Mouse (Mus musculus): ENCODE measurements at regions not wholly inside any gene's neighbourhood (a gene's known extent, or its start where the extent isn't known, plus 50 kb on each side); places are given as distances from the start of the nearest gene placed in this dataset.
A peak's percentile ranks its signal among the peaks of the same experiment; 100 is the strongest.
"Not testable (repeated sequence)": the region's sequence is repeated elsewhere in the genome, so short reads cannot be mapped to it uniquely, and the experiment has no call there.

- peak; percentile 71 for DNase-seq (ENCODE audit: inconsistent ontology term)
Measured at GRCm38 (mm10) chr13:82058131-82058731, 275.4 kb downstream of the Cetn3 start.

GRCm38 (mm10) chr13:82058872-82059271 lies 276.0 kb downstream of the Cetn3 start:
- peak; percentile 73 for DNase-seq (ENCODE audit: inconsistent ontology term)

GRCm38 (mm10) chr13:82059498-82059897 lies 276.6 kb downstream of the Cetn3 start:
- DNase-seq (ENCODE audit: inconsistent ontology term), result peak; percentile 73

GRCm38 (mm10) chr13:82063880-82064279 lies 281.0 kb downstream of the Cetn3 start:
- DNase-seq (ENCODE audit: inconsistent ontology term), result not testable (repeated sequence)

- no peak for DNase-seq (ENCODE audit: inconsistent ontology term)
Measured at GRCm38 (mm10) chr13:82066174-82066573, 283.3 kb downstream of the Cetn3 start.

- no peak for DNase-seq (ENCODE audit: inconsistent ontology term)
Measured at GRCm38 (mm10) chr13:82066674-82067270, 283.9 kb downstream of the Cetn3 start.

- DNase-seq (ENCODE audit: inconsistent ontology term), result no peak
Measured at GRCm38 (mm10) chr13:82072449-82072848, 289.6 kb downstream of the Cetn3 start.

GRCm38 (mm10) chr13:82073343-82073742 lies 290.5 kb downstream of the Cetn3 start:
- DNase-seq (ENCODE audit: inconsistent ontology term), result peak; percentile 9

- no peak for DNase-seq (ENCODE audit: inconsistent ontology term)
Measured at GRCm38 (mm10) chr13:82081375-82081774, 298.5 kb downstream of the Cetn3 start.

GRCm38 (mm10) chr13:82087635-82088034 lies 304.8 kb downstream of the Cetn3 start:
- no peak for DNase-seq (ENCODE audit: inconsistent ontology term)

GRCm38 (mm10) chr13:82092186-82092585 lies 309.3 kb downstream of the Cetn3 start:
- DNase-seq (ENCODE audit: inconsistent ontology term), result no peak

- DNase-seq (ENCODE audit: inconsistent ontology term), result no peak
Measured at GRCm38 (mm10) chr13:82106032-82106431, 323.2 kb downstream of the Cetn3 start.

- DNase-seq (ENCODE audit: inconsistent ontology term), result no peak
Measured at GRCm38 (mm10) chr13:82129777-82130735, 347.2 kb downstream of the Cetn3 start.

Measured in Muller cell, postnatal 12 days (primary cell).